Comparison of ENCODE assay signal across 1 mouse cellular context in the genomic region with DNA sequence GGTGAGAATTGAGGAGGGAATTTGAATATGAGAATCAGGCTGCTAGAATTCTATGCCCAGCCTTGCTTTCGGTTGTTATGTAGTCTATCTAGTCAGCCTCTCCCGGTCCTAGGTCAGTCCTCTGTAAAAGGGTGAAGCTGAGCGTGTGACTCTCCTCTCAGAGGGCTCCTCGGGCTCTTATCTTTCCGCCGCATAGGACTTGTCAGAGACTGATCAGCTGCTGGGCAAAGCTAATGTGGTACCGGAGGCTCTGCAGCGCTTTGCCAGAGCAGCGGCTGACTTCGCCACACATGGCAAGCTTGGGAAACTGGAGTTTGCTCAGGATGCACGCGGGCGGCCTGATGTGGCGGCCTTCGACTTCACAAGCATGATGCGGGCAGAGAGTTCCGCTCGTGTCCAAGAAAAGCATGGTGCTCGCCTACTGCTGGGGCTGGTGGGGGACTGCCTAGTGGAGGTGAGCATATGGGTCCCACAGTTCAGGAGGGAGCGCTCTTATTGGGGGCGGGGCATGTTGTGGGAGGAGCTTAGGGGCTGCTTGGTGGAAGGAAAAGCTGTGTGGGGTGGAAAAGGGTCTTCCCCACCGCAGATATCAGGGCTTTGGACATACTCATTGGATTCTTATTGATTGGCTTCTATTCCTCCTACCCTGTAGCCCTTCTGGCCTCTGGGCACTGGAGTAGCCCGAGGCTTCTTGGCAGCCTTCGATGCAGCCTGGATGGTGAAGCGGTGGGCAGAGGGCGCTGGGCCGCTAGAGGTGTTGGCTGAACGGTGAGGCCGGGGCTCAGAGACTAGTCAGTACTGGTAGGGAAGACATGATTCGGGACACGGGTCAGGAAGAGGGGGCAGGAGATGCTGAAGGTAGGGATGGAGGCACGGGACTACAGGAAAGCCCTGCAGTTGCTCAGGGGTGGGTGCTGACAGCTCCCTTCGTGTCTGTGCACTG.
A peak's percentile ranks its signal among the peaks of the same experiment; 100 is the strongest.
TF ChIP-seq lines count a peak whose summit lies in the region.

No protein-coding gene starts in this region.

TF ChIP-seq in MEL, 35 proteins besides CTCF, POLR2A, EP300 and RAD21:
- 0 out of 2 replicates have a peak, but pooled peaks have one; percentile 10 for TF ChIP-seq TAL1 (IDR thresholded peaks at IDR 0.05; ENCODE audit: low read length)
- TF ChIP-seq NELFE (IDR thresholded peaks at IDR 0.05; ENCODE audit: low read depth, low read length): no peak
- no peak for TF ChIP-seq UBTF (IDR thresholded peaks at IDR 0.05; ENCODE audit: borderline replicate concordance, insufficient read depth, low read depth, low read length)
- peak; percentile 45; the same call in 1 of the 2 replicates for TF ChIP-seq SIN3A (IDR thresholded peaks at IDR 0.05; ENCODE audit: low read length)
- peak; percentile 65 for TF ChIP-seq ETS1 (IDR thresholded peaks at IDR 0.05; ENCODE audit: low read depth, low read length)
- peak; percentile 29; the same call in 1 of the 2 replicates for TF ChIP-seq MXI1 (IDR thresholded peaks at IDR 0.05; ENCODE audit: low read depth, low read length)
- TF ChIP-seq GATA1 (IDR thresholded peaks at IDR 0.05; ENCODE audit: low read depth, low read length): 0 out of 2 replicates have a peak, but pooled peaks have one; percentile 45
- TF ChIP-seq SMC3 (IDR thresholded peaks at IDR 0.05; ENCODE audit: low read depth, low read length): no peak
